Mouse (Mus musculus) embryo, embryonic 10.5 days (tissue): Measurements from ENCODE around the gene Cish.
"Not testable (repeated sequence)": the region's sequence is repeated elsewhere in the genome, so short reads cannot be mapped to it uniquely, and the experiment has no call there.

Source experiments
- DNase-seq: peaks from one replicate; pipeline ENCODE4 v3.0.0-alpha.2; 2015; ENCODE audit warnings: low spot score

Gene Cish

DNA sequence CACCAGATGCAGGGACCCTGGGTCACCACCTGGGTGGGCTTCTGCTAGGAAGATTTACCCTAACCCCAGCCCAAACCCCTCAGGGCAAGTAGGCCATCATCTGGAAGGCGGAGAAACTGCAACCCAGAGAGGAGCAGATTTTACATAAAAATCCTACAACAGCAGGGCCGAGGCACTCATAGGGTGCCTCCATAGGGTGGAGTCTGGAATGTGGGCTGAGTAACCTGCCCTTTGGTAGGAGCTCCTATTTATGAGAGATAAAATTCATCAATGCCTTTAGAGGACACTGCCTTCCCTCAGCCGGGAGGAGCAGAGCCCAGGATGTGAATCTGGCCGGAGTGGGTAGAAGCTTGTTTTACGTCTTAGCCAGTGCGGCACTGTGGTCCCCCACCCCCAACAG, 3.0 kb downstream of the Cish start:
- no peak for DNase-seq

DNA sequence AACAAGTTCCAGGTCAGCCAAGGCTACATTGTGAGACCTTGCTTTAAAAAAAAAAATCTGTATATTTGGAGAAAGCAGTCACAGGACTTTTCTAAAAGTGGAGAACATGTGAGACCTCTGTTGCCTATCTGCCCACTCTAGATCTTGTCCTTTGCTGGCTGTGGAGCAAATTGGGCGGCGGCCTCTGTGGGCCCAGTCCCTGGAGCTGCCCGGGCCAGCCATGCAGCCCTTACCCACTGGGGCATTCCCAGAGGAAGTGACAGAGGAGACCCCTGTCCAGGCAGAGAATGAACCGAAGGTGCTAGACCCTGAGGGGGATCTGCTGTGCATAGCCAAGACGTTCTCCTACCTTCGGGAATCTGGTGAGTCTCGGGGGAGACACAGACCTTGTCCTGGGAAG, 4.0 kb downstream of the Cish start:
- no peak for DNase-seq

- DNase-seq = no peak
These were observed 4.6 kb downstream of the Cish start for GRCm38 (mm10) chr9:107300224-107300973.

DNA sequence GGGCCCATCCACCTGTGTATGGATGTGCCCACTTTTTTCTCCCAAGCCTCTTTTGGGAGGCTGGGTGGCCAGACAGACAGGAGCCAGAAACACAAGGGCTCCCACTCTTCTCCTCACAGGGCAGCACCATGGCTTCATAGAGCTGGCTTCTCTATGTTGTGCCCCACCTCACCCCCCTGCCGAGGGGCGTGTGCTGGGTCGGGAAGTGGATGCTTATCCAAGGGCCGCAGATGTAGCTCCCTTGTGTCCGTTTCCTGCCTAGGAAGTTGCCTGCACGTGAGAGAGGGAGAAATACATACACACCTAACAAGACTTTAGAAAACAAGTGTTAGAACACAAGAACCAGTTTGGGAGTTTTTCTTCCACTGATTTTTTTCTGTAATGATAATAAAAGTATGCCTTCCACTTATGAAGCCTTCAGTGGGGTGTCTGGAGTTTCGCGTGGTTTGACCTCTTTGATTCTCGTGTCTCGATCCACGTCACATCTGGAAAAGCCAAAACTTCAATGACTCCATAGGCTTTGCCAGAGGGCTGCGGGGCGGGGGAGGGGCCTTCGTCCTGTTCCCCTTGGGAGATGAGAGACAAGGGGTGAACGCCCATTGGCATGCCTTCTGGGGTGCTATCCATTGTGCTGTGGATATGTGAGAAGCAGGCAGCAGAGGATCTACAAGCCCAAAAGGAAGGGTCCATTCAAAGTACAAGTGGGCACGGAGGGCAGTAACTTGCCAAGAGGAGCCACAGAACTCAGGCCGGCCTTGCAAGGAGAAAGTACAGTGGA, 5.9 kb downstream of the Cish start:
- no peak for DNase-seq

DNA sequence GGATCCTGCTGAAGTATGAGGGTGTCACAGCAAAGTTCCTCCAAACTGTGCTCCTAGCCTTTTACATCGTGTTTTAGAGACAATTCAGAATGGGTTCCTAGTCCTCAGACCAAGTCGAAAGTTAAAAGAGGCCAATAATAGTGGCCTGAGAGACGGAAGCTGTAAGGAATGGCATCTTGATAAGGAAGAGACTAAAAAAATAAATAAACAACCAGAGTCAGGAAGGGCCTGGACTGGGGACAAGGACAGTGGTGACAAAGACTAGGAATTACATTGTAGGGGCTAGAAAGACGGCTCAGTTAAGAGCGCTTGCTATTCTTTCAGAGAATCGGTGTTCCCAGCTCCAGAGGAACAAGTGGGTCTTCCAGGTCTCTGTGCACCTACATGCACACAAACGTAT, 6.8 kb downstream of the Cish start:
- DNase-seq = no peak

GRCm38 (mm10) chr9:107303121-107303820, 7.4 kb downstream of the Cish start:
- DNase-seq = no peak

DNA sequence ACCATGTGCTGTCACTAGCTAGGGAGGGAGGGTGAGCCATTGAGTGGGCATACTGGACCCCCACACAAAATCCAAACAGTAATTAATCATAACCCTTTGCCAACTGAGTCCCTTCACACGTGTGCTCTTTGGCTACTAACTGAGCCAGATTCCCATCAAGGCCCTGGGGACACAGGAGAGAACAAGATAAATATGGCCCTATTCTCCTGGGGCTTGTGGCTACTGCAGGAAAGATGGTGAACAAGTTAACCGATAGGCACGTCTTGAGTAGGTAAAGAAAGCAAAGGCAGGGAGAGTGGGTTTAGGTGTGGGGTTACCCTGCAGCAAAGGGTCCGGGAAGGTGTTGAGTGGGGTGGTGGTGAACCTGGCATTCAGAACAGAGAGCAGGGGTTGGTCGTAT, 8.1 kb downstream of the Cish start:
- DNase-seq = no peak

- DNase-seq = no peak
These were observed 8.6 kb downstream of the Cish start for GRCm38 (mm10) chr9:107304383-107304782.

- DNase-seq = no peak
These were observed 9.2 kb downstream of the Cish start for GRCm38 (mm10) chr9:107305012-107305411.

DNA sequence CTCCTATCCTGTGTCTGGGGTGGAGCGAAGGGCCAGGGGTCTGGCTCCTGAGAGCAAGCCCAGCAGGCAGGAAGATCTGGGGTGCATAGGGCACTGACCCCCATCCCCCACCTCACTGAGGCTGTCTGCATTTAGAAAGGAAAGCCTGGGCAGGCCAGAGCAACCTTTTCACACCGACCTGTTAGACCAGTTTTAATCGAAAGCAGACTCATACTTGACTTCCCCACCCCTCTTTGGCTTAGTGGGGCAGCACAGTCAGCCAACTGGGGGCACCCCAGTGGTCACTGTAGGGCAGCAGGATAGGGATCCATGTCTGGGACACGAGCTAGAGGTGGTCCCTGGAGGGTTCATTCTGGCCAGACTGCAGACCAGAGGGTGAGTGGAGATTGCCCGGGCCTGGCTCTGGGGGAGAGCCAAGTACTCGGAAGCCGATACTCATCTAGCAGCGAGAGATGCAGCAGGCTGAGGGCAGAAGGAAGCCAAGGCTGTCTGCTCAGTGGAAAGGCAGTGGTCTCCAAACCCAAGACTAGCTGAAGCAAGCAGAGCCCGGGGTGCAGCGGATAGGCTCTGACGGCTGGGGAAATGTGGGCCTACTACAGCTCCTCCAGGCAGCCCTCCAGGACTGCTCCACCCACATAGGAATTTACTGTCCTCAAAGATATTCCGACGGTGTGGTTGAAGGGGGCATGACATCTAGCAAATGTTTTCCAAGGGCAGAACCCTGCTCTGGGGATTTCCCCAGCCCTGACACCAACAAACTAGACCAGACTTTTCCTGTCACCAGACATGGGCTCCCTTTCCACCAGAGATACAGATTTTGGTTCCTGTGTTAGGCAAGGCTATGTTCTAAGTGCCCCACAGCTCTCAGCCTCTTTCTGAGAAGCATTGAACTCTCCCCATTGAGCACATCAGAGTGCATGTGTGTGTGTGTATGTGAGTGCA, 10.0 kb downstream of the Cish start:
- no peak for DNase-seq

DNA sequence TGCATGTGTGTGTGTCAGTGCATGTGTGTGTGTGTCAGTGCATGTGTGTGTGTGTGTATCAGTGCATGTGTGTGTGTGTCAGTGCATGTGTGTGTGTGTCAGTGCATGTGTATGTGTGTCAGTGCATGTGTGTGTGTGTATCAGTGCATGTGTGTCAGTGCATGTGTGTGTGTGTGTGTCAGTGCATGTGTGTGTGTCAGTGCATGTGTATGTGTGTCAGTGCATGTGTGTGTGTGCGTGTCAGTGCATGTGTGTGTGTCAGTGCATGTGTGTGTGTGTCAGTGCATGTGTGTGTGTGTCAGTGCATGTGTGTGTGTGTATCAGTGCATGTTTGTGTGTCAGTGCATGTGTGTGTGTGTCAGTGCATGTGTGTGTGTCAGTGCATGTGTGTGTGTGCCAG, 10.8 kb downstream of the Cish start:
- DNase-seq = not testable (repeated sequence)

- no peak for DNase-seq
These were observed 11.5 kb downstream of the Cish start for GRCm38 (mm10) chr9:107307099-107307872.

DNA sequence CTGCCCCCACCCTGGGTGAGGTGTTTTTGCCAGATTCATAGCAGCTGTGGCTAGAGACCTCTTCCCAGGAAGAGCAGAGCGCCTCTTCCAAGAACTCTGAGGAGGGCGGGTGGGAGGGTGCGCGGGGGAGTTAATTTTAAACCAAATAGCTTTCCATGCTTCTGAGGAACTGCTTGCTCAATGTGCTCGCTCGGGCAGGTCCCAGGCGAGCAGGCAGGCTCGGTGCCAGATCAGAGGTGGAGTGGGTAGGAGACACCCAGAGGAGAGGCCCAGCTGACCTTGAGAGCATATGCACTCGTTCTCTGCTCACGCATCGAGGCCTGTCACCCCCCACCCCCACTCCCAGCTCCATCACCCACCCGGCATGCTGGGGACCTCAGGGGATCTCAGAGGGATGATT, 12.1 kb downstream of the Cish start:
- DNase-seq = no peak

- no peak for DNase-seq
These were observed 12.6 kb downstream of the Cish start for GRCm38 (mm10) chr9:107308346-107309000.

GRCm38 (mm10) chr9:107309171-107309570, 13.3 kb downstream of the Cish start:
- no peak for DNase-seq

- no peak for DNase-seq
These were observed 13.8 kb downstream of the Cish start for GRCm38 (mm10) chr9:107309600-107309999.

GRCm38 (mm10) chr9:107312811-107313584, 17.2 kb downstream of the Cish start:
- DNase-seq = no peak

DNA sequence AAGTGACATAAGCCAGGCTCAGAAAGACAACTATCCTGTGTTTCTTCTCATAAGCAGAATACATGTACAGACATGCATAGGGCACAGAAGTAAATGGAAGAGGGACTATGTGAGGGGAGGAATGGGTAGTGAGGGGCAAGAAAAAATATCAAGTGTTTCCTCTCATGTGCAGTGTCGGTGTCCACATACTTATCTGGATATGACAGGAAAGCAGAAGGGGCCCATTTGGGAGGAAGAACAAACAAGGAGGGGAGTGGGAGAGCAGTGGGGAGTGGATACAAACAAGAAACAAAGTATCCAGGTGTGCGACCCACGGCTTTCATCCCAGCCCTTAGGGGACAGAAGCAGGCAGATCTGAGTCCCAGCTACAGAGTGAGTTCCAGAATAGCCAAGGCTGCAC, 18.1 kb downstream of the Cish start:
- no peak for DNase-seq

DNA sequence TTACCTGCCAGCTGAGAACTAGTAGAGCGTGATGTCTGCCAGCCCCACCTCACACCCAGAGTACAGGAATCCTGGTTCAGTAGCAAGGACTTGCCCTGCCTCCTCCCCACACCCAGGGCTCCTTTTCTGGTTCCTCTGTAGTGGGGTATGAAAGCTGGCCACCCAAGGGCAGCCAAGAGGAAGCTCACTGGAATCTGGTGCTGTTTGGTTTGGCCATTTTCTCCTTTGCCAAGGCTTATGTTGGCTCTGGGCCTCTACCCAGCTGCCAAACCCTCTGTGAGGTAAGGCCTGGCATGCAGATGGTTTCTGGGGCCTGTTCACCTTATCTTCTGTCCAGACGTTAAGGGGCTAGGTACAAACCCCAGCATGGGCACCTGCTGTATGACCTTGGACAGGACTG, 20.0 kb downstream of the Cish start:
- no peak for DNase-seq
